Mouse (Mus musculus) spleen, postnatal 10 days (tissue): ENCODE measurements around the gene Prrc2b.

Experiments
- DNase-seq, 2 experiments: peaks; one replicate each; pipeline ENCODE4 v3.0.0; 2021 to 2022; ENCODE audit warnings: low spot score in 2 of 2

Gene Prrc2b

DNA sequence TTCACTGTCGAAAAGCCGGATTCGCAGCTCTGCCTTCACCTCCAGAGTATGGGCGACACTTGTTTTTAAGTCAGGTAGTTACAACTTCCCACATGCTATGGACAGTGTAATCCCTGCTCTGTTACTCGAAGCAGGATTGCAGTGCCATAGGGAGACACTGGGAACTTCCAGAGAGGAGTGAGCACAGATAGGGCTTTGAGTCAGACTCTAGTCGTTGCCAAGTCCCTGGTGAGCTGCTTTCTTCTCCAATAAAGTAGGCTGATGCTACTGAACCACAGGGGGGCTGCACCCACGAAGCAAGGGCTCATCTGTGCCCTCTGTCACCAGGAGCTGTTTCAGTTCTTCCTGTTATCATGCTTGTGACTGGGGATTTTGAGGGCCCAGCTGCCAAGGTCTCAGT is 70.7 kb downstream of the Prrc2b start:
- no peak for DNase-seq

DNA sequence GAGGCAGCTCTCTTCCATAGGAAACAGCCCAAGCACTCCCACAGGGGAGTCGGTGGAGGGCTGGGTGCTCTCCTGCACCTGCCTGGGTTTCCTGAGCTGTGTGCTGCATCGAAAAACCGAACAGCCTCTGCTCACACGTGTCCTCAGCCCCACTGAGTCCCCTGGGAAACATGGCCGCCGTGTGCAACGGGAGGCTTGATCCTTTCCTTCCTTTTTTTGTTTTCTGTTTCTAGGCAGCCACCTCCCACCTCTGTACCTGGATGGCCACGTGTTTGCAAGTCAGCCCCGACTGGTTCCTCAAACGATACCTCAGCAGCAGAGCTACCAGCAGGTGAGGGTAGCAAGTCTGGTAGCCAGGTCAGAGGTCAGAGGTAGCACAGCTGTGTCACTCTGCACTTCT is 71.2 kb downstream of the Prrc2b start:
- peak in 1 of 2 experiments; percentile 43 for DNase-seq

- DNase-seq = no peak
Measured at GRCm38 (mm10) chr2:32235433-32235832, 84.6 kb downstream of the Prrc2b start.

GRCm38 (mm10) chr2:32235886-32236759 is 85.2 kb downstream of the Prrc2b start, which contains the start of gene Pomt1:
Gene Pomt1, plus strand, starts transcription at chr2:32236590.
- DNase-seq = peak; percentile 87 to 93

- peak; percentile 43 to 53 for DNase-seq
Measured at GRCm38 (mm10) chr2:32236760-32237487, 86.0 kb downstream of the Prrc2b start.

GRCm38 (mm10) chr2:32237571-32237970 is 86.7 kb downstream of the Prrc2b start:
- DNase-seq = no peak

DNA sequence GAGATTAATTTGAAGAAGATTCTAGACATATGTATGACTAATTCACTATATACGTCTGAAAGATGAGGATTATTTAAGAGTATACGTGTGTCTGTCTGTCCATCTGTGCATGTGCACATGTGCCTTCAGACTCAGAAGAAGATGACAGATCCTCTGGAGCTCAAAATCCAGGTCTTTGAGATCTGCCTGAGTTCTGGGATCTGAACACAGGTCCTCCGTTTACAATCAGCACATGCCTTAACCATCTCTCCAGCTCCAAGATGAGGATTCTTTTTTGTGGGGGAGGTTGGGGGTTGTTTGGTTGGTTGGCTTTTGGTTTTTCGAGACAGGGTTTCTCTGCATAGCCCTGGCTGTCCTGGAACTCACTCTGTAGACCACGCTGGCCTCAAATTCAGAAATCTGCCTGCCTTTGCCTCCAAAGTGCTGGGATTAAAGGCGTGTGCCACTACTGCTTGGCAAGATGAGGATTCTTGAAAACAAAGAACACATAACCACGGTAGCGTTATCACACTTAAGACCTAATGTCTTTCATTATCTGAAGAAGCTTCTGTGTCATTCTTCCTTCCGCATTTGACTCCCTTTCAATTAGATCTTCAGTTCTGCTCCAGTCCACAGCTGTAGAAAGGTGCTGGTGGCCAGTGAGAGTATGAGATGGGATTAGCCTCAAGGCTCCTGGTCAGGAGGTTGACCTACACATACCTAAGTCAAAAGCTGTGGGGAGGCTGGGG is 88.0 kb downstream of the Prrc2b start:
- no peak for DNase-seq

DNA sequence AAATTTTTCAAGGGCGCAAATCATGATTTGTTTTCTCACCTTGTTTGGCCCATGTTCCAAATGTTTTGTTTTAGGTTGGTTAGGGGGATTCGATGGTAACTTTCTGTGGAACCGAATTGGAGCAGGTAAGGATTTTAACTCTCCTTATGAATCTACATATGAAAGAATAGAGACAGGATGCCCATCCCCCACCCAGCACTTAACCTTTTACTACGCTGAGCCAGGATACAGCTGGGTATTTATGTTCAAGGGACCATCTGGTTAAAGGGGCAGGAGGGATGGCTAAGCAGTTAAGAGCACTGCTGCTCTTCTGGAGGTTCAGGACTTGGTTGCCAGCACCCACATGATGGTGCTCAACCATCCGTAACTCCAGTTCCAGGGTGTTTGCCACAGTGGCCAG is 89.7 kb downstream of the Prrc2b start:
- no peak for DNase-seq

- DNase-seq = no peak
Measured at GRCm38 (mm10) chr2:32242986-32243385, 92.1 kb downstream of the Prrc2b start.

DNA sequence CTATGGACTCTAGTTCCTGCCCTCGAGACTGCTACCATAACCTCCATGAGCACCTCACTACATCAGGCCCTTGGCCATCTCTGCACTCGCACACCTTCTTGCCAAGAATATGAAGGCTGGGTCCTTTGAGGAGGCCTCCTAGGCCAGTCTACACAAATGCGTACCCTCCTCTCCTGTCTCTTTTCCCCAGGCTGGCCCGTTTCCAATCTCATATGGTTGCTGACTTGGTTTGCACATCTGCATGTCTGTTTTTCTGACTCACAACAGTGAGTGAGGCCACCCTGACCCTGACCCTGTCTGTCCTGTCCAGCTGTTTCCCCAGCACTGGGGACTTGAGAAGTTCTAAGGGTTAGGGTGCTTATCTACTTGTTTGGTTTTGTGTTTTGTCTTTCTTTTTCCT is 95.9 kb downstream of the Prrc2b start:
- DNase-seq = no peak

GRCm38 (mm10) chr2:32248377-32249361 is 97.8 kb downstream of the Prrc2b start:
- DNase-seq = no peak

DNA sequence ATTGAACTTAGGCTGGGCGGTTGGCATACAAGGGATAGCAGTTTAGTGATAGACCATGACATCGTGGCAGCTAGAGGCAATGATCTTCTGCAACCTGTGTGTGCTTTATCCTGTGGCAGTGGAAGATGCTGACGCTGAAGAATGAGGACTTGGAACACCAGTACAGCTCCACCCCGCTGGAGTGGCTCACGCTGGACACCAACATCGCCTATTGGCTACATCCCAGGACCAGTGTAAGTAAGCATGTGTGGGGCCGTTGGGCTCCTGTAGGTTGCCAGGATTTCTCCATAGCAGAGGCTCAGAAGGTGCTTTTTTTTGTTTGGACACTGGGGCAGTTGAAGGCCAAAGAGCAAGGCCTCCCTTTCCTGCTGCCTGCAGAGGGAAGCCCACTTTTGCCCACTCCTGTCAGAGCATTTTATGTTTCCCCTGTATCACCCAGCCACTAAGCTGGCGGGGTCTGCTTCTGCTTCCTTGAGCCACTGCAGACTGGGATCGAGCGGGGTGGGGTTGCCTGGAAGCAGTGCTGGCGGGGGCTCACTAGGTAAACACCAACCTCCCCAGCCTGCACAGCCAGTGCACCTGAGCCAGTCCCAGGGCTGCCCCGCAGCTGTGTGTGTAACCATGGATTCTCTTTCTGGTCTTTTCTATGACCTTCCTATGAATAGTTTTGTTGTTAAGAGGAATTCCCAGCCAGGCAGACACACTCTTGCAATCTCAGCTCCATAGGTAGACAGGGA is 101.1 kb downstream of the Prrc2b start:
- DNase-seq = no peak

- DNase-seq = no peak
Measured at GRCm38 (mm10) chr2:32252658-32253057, 101.8 kb downstream of the Prrc2b start.

DNA sequence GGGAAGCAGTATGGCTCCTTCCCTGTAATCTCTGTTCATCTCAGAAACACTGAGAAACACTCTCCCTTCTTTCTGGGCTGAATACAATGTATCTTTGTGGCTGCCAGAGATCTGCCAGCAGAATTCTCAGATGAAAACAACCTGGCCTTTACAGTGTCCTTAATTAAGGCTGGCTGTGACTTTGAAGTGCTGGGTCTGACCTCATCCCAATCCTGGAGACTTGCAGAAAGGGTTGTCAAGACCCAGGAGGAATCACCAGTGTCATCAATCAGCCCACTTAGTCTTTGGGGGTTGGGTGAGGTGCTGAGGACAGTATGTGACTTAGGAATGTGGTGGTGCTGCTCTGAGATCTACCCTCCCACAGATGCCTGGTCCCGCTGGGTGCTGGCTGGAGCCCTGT is 102.5 kb downstream of the Prrc2b start:
- no peak for DNase-seq

GRCm38 (mm10) chr2:32254563-32254962 is 103.7 kb downstream of the Prrc2b start:
- no peak for DNase-seq

GRCm38 (mm10) chr2:32256273-32256672 is 105.4 kb downstream of the Prrc2b start:
- DNase-seq = no peak

DNA sequence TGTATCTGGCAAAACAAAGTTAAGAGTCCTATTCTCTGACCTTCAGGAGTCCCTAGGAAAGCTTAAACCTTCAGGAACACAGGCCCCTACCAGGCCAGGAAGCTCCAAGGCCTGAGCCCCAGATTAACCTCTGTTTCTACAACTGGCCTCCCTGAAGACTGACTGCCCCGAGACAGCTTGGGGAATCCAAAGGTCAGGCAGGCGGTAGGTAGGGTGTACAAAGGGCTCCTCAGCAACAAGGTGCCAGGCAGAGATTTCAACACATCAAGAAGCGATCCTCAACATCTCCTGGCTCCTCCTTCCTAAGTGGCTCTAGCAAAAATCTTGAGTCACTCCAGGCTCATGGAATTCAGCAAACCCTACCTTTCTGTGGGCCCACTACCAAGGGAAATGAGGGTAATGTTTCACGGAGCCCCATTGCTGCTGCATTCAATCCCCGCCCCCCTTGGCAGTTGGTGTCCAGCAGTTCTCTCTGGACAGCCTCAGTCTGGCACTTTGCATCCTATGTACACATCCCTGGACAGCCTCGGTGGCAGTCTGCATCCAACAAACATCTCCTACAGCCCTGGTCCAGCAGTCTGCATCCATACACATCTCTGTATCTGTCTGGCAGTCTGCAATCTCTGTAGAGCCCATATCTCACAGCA is 108.1 kb downstream of the Prrc2b start:
- DNase-seq = no peak

- peak; percentile 87 to 93 for DNase-seq
Measured at GRCm38 (mm10) chr2:32259657-32260417, 109.0 kb downstream of the Prrc2b start, which contains the start of gene Uck1. Gene Uck1, minus strand, starts transcription at chr2:32260159.

GRCm38 (mm10) chr2:32260635-32261034 is 109.8 kb downstream of the Prrc2b start:
- peak; percentile 57 to 87 for DNase-seq
